Mouse (Mus musculus): Measurements from ENCODE around the gene Lix1l. TPM values are rescaled to one million over a fixed set of nuclear protein-coding genes. Genes with fewer than 3 reads are reported as not detected.

Gene Lix1l
- polyA plus RNA-seq, 2 experiments from 2014 or later = 0.41 to 0.77 TPM

Other genes with a start within 250 kb of the Lix1l start
- not detected for gene BC107364, start 148.8 kb upstream of the Lix1l start, polyA plus RNA-seq (2017; shearing (Covaris generic))
- gene Hfe2, start 76.0 kb upstream of the Lix1l start, polyA plus RNA-seq (2017; shearing (Covaris generic)) = under 1 TPM in 1 of 2 experiments, not detected in 1; 0.22 TPM
- 100 to 1,000 TPM; 376 to 396 TPM for gene Txnip, start 43.2 kb upstream of the Lix1l start, polyA plus RNA-seq (2017; shearing (Covaris generic))
- 1 to 10 TPM; 1.5 to 2.0 TPM for gene Gm16253, start 24.2 kb upstream of the Lix1l start, polyA plus RNA-seq (2017; shearing (Covaris generic))
- gene Polr3gl, start 7.0 kb upstream of the Lix1l start, polyA plus RNA-seq (2017; shearing (Covaris generic)) = 10 to 100 TPM; 40.6 to 51.4 TPM
- not detected for gene Ankrd34a, start 4.5 kb upstream of the Lix1l start, polyA plus RNA-seq (2017; shearing (Covaris generic))
- 100 to 1,000 TPM; 102 to 135 TPM for gene Rbm8a, start 28.8 kb downstream of the Lix1l start, polyA plus RNA-seq (2017; shearing (Covaris generic))
- gene Pex11b, start 34.2 kb downstream of the Lix1l start, polyA plus RNA-seq (2017; shearing (Covaris generic)) = 10 to 100 TPM; 56.4 to 70.5 TPM
- under 1 TPM in 1 of 2 experiments, not detected in 1; 0.11 TPM for gene Gm42957, start 34.3 kb downstream of the Lix1l start, polyA plus RNA-seq (2017; shearing (Covaris generic))
- gene Itga10, start 44.4 kb downstream of the Lix1l start, polyA plus RNA-seq (2017; shearing (Covaris generic)) = under 1 TPM; 0.19 to 0.42 TPM
- not detected for gene Ankrd35, start 69.0 kb downstream of the Lix1l start, polyA plus RNA-seq (2017; shearing (Covaris generic))
- gene Pias3, start 95.2 kb downstream of the Lix1l start, polyA plus RNA-seq (2017; shearing (Covaris generic)) = 10 to 100 TPM; 41.9 to 83.2 TPM
- gene Nudt17, start 107.4 kb downstream of the Lix1l start, polyA plus RNA-seq (2017; shearing (Covaris generic)) = 1 to 10 TPM in 1 of 2 experiments, under 1 TPM in 1; 0.87 to 1.9 TPM
- 10 to 100 TPM; 59.7 to 80.3 TPM for gene Polr3c, start 126.5 kb downstream of the Lix1l start, polyA plus RNA-seq (2017; shearing (Covaris generic))
- 10 to 100 TPM; 42.2 to 45.5 TPM for gene Rnf115, start 126.5 kb downstream of the Lix1l start, polyA plus RNA-seq (2017; shearing (Covaris generic))
- gene Pdzk1, start 228.1 kb downstream of the Lix1l start, polyA plus RNA-seq (2017; shearing (Covaris generic)) = under 1 TPM; 0.32 to 0.85 TPM
- 10 to 100 TPM; 29.0 to 38.4 TPM for gene Cd160, start 228.2 kb downstream of the Lix1l start, polyA plus RNA-seq (2017; shearing (Covaris generic))

Measured in CD4-positive, CD25-positive, alpha-beta regulatory T cell, adult 4 months (primary cell).